Mouse (Mus musculus) midbrain, embryonic 16.5 days (tissue): Measurements from ENCODE around the gene Actb. TPM values are rescaled to one million over a fixed set of nuclear protein-coding genes. Genes with fewer than 3 reads are reported as not detected.

Source experiments
- ATAC-seq: fragments of 200-750 bp; cut with Nextera tagmentation; 2 replicates; pipeline ENCODE4 v1.8.0; 2017; ENCODE audit warnings: moderate TSS enrichment
- H3K27ac ChIP-seq: fragments of 300-500 bp; sonication (generic); 2 replicates; pipeline ENCODE4 v1.5.1; 2014; ENCODE audit warnings: mild to moderate bottlenecking, low read length, mixed read lengths
- H3K27me3 ChIP-seq: fragments of 300-500 bp; sonication (generic); 2 replicates; pipeline ENCODE4 v1.6.1; 2014; ENCODE audit warnings: low read depth, low read length, mixed read lengths; ENCODE audit not compliant: control insufficient read depth, insufficient read depth
- H3K36me3 ChIP-seq: fragments of 300-500 bp; sonication (generic); 2 replicates; pipeline ENCODE4 v1.6.1; 2014; ENCODE audit warnings: mild to moderate bottlenecking, low read length, moderate library complexity, mixed read lengths; ENCODE audit not compliant: control insufficient read depth, insufficient read depth
- H3K4me1 ChIP-seq: fragments of 300-500 bp; sonication (generic); 2 replicates; pipeline ENCODE4 v1.6.1; 2014; ENCODE audit warnings: mild to moderate bottlenecking, low read length, mixed read lengths; ENCODE audit not compliant: control insufficient read depth, insufficient read depth
- H3K4me2 ChIP-seq: fragments of 300-500 bp; sonication (generic); 2 replicates; pipeline ENCODE4 v1.6.1; 2014; ENCODE audit warnings: mild to moderate bottlenecking, low read length, mixed read lengths
- H3K4me3 ChIP-seq: fragments of 300-500 bp; sonication (generic); 2 replicates; pipeline ENCODE4 v1.5.1; 2014; ENCODE audit warnings: low read depth, mild to moderate bottlenecking, low read length, moderate library complexity, mixed read lengths
- H3K9ac ChIP-seq: fragments of 300-500 bp; sonication (generic); 2 replicates; pipeline ENCODE4 v1.6.1; 2014; ENCODE audit warnings: low read depth, low read length, mixed read lengths
- H3K9me3 ChIP-seq: fragments of 300-500 bp; sonication (generic); replicated peaks from 2 replicates; pipeline ENCODE4 v1.6.1; 2014; ENCODE audit warnings: mild to moderate bottlenecking, low read length, mixed read lengths; ENCODE audit not compliant: control insufficient read depth, poor library complexity, severe bottlenecking
- WGBS: fragments of 180-500 bp; shearing (Covaris S2); extraction: QIAGEN DNeasy Blood & Tissue Kit; methylation state at CpG from one replicate; pipeline ENCODE4 v1.1.7; 2014; 5-methylcytosine and 5-hydroxymethylcytosine counted together
- polyA plus RNA-seq: library from polyadenylated mRNA; unstranded; fragments of >200 nt; fragmentation: Nextera tagmentation; extraction: Ambion mirVana; gene quantifications from 2 replicates; pipeline ENCODE4 v1.2.1, GENCODE M21; 2015

The Actb gene
- polyA plus RNA-seq, 1 experiment from 2014 or later = 13,967 TPM

GRCm38 (mm10) chr5:142935642-142936335 is 29.2 kb upstream of the Actb start:
- Histone ChIP-seq H3K4me2 (peak overlapping the region; percentile 35; the same call in 1 of the 2 replicates), H3K4me3 (no peak overlapping the region), H3K36me3 (no peaks in the 10 kb centered on the region), H3K4me1 (no peaks in the 10 kb centered on the region), H3K27ac (no peak overlapping the region), H3K9me3 (no peaks in the 10 kb centered on the region), H3K27me3 (no peaks in the 10 kb centered on the region), H3K9ac (no peak overlapping the region; the same call in 1 of the 2 replicates)
- ATAC-seq = peak; percentile 60; the same call in 1 of the 2 replicates
- 18% methylated on average over 13 of the region's 13 CpGs for WGBS

- Histone ChIP-seq H3K4me2 (no peak overlapping the region), H3K27ac (no peak overlapping the region), H3K9me3 (no peaks in the 10 kb centered on the region), H3K27me3 (peaks cover 7% of the 10 kb centered on the region), H3K4me3 (no peak overlapping the region), H3K4me1 (peaks cover 5% of the 10 kb centered on the region), H3K9ac (no peak overlapping the region), H3K36me3 (no peaks in the 10 kb centered on the region)
- ATAC-seq = no peak
- 78% methylated on average over 8 of the region's 8 CpGs for WGBS
These were observed 26.2 kb upstream of the Actb start for GRCm38 (mm10) chr5:142932731-142933130.

DNA sequence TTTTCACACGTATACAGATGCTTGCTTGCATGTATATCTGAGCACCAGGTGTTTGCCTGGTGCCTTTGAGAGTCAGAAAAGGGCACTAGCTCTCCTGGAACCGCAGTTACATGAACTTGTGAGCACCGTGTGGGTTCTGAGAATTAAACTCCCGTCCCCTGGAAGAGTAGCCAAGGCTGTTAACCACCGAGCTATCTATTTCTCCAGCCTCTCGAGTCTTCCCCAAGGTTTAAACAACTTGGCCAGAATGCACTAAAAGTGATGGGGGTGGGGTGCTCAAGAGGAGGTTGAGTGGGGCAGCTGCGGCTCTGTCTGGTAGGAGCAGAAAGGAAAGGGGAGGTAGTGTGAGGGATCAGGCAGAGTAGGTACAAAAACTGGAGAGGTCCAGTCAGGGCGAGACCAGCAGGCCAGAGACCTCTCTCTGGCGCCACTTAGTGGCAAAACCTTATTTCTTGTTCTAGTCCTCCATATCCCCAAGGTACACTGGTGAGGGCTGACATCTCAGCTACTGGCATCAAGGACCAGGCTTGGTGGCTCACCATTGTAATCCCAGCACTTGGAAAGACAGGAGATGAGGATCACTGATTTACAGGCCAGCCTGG is 25.6 kb upstream of the Actb start:
- Histone ChIP-seq H3K9ac (no peak overlapping the region), H3K27me3 (peaks cover 7% of the 10 kb centered on the region), H3K9me3 (no peaks in the 10 kb centered on the region), H3K4me1 (peaks cover 5% of the 10 kb centered on the region), H3K27ac (no peak overlapping the region), H3K4me2 (no peak overlapping the region), H3K4me3 (no peak overlapping the region), H3K36me3 (no peaks in the 10 kb centered on the region)
- ATAC-seq = no peak
- WGBS = 23% methylated on average over 9 of the region's 9 CpGs

GRCm38 (mm10) chr5:142931241-142931745 is 24.7 kb upstream of the Actb start:
- no peak for ATAC-seq
- H3K4me3 ChIP-seq = no peak overlapping the region
- H3K9ac ChIP-seq = no peak overlapping the region
- no peak overlapping the region for H3K27ac ChIP-seq
- H3K9me3 ChIP-seq = no peaks in the 10 kb centered on the region
- H3K36me3 ChIP-seq = no peaks in the 10 kb centered on the region
- peaks cover 7% of the 10 kb centered on the region for H3K27me3 ChIP-seq
- 92% methylated on average over 9 of the region's 9 CpGs for WGBS
- peaks cover 7% of the 10 kb centered on the region for H3K4me1 ChIP-seq
- no peak overlapping the region for H3K4me2 ChIP-seq

DNA sequence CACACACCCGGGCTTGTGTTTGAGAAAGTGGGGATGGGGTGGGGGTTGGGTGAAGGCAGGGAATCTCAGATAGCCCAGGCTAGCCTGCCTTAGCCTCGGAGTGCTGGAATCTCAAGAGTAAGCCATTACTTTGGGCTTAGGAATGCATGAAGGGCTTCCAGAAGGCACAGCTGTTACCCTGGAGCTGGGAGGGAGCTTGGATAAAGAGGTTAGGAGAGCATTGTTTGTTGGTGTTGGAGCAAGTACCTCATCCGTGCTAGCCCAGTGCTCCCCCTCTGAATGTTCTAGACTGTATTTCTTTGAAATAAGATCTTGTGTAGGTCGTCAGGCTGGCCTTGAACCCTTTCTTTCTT is 22.8 kb upstream of the Actb start:
- Histone ChIP-seq H3K4me2 (peak overlapping the region; percentile 73), H3K9ac (peak overlapping the region; percentile 56; the same call in 1 of the 2 replicates), H3K27ac (no peak overlapping the region; the same call in 1 of the 2 replicates), H3K4me3 (peak overlapping the region; percentile 41), H3K36me3 (no peaks in the 10 kb centered on the region), H3K4me1 (peaks cover 7% of the 10 kb centered on the region), H3K27me3 (peaks cover 7% of the 10 kb centered on the region), H3K9me3 (no peaks in the 10 kb centered on the region)
- ATAC-seq = no peak
- 17% methylated on average over 4 of the region's 4 CpGs for WGBS

DNA sequence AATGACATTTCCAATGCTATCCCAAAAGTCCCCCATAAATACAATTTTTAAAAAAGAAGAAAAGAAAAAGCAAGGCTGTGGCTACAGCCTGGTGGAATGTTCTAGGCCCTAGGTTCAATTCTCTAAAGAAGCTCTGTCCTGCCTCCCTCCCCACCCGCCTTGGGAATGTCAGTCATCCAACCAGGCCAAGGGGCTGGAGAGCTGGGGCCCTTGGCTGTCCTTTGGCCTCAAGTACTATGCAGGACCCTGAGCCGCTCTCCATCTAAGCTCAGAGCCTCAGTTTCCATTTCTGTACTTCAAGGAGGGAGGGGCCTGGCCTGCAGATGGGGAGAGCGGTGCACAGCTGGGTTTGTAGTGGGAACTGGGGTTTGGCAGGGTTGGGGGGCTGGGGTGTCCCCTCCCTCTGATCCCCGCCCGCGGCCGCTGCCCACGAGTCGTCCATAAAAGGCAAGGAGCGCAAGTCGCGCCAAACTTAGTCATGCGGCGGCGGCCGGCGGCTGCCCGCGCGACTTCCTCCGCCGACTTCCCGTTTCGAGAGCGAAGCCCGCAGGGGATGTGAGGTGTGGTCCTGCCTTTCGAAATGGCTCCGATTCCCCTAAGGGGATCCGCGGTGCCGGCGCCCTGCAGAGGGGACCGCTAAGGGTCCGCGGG is 22.3 kb upstream of the Actb start:
- peak overlapping the region; percentile 73 for H3K4me2 ChIP-seq
- H3K27me3 ChIP-seq = peaks cover 7% of the 10 kb centered on the region
- 4% methylated on average over 35 of the region's 35 CpGs for WGBS
- H3K9me3 ChIP-seq = no peaks in the 10 kb centered on the region
- peaks cover 7% of the 10 kb centered on the region for H3K4me1 ChIP-seq
- peak overlapping the region; percentile 56; the same call in 1 of the 2 replicates for H3K9ac ChIP-seq
- H3K4me3 ChIP-seq = peak overlapping the region; percentile 41
- 0 out of 2 replicates have a peak, but pooled peaks have one; percentile 28 for ATAC-seq
- H3K27ac ChIP-seq = no peak overlapping the region; the same call in 1 of the 2 replicates
- no peaks in the 10 kb centered on the region for H3K36me3 ChIP-seq

DNA sequence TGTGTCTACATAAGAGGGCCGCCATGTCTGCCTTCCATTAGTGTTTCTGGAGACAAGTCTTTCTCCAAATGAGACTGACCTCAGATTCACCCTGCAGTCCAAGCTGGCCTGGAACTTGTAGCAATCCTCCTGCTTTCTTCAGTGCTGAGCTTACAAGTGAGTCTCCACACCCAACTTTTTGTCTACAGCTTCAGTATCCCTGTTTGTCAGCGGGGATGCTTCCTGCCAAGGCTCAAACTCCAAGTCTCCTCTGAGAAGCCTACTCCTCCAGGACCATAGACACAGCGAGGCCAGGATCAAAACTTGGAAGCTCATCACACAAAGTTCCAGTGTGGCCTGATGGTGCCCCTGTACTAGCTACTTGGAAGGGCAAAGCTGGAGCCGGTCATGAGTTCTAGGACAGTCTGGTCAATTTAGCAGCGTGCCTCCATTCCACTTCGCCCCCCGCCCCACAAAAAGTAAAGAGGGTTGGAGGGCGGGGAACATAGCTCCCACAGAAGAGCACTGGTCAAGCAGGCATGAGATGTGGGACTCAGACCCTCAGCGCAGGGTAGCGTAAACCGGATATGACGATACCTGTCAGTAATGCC is 20.9 kb upstream of the Actb start:
- 94% methylated on average over 12 of the region's 12 CpGs for WGBS
- Histone ChIP-seq H3K27me3 (peaks cover 7% of the 10 kb centered on the region), H3K9me3 (no peaks in the 10 kb centered on the region), H3K9ac (no peak overlapping the region), H3K27ac (no peak overlapping the region), H3K4me1 (peaks cover 7% of the 10 kb centered on the region), H3K4me2 (no peak overlapping the region), H3K36me3 (no peaks in the 10 kb centered on the region), H3K4me3 (no peak overlapping the region)
- ATAC-seq = no peak

GRCm38 (mm10) chr5:142926940-142927228 is 20.3 kb upstream of the Actb start:
- no peak overlapping the region for H3K4me3 ChIP-seq
- peaks cover 7% of the 10 kb centered on the region for H3K27me3 ChIP-seq
- no peak for ATAC-seq
- H3K4me1 ChIP-seq = peaks cover 7% of the 10 kb centered on the region
- H3K27ac ChIP-seq = no peak overlapping the region
- no peaks in the 10 kb centered on the region for H3K36me3 ChIP-seq
- 41% methylated on average over 3 of the region's 3 CpGs for WGBS
- no peak overlapping the region for H3K4me2 ChIP-seq
- no peaks in the 10 kb centered on the region for H3K9me3 ChIP-seq
- H3K9ac ChIP-seq = no peak overlapping the region
